Mouse (Mus musculus) megakaryocyte progenitor cell, adult 5-6 weeks (primary cell): Measurements from ENCODE around the gene Smyd4. TPM values are rescaled to one million over a fixed set of nuclear protein-coding genes. Genes with fewer than 3 reads are reported as not detected.

Experiments used
- ATAC-seq: replicated peaks from 2 replicates; pipeline ENCODE4 v1.8.0; 2016; ENCODE audit warnings: mild to moderate bottlenecking, moderate TSS enrichment, inconsistent platforms; ENCODE audit not compliant: poor library complexity
- total RNA-seq, 2 experiments: library from RNA; stranded (forward) in 1 of 2; stranded (reverse) in 1 of 2; fragments of 157-497, 149-512 nt in 1 of 2; fragments of 200-1000 nt in 1 of 2; gene quantifications; 2 replicates each; pipeline versions ENCODE4 v1.2.3 to v1.2.4; 2015 to 2017

Gene Smyd4
- total RNA-seq, 2 experiments from 2014 or later, result 5.1 to 21.9 TPM

DNA sequence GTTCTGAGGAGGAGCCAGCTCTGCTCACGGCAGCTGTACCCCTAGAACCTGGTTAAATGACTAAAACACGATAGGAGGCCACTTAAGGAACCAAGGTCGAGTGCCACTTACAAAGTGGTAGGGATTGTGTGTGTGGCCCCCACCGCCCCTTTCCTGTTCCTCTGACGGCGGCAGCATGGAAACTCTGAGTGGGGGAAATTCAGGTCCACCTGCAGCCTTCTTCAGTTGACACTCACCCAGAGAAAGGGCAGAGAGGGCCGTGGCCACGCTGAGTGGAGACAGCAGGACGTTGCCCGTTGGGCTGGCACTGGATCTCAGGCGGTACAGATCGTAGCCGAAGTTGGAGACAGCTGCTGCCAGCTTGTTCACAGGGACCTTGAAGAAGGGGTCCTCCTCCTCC, 67.8 kb downstream of the Smyd4 start:
- ATAC-seq, result no peak

DNA sequence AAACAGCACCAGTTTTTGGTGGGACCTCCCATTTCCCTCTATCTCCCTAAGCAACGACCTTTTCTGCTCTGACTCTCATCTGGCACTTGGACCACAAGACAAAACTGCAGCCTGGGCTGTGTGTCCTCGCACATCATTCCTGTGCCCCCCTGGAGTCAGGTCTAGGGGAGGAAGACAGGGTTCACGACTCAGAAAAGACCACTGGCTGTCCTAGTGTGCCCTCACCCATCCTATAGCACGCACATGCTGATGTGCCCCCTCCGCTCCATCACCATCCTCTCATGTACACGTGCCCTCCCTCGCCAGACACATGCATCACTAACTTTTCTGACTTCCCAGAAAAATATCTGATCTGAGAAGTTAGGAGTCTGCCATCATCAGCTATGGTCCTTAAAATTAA, 71.8 kb downstream of the Smyd4 start:
- no peak for ATAC-seq

DNA sequence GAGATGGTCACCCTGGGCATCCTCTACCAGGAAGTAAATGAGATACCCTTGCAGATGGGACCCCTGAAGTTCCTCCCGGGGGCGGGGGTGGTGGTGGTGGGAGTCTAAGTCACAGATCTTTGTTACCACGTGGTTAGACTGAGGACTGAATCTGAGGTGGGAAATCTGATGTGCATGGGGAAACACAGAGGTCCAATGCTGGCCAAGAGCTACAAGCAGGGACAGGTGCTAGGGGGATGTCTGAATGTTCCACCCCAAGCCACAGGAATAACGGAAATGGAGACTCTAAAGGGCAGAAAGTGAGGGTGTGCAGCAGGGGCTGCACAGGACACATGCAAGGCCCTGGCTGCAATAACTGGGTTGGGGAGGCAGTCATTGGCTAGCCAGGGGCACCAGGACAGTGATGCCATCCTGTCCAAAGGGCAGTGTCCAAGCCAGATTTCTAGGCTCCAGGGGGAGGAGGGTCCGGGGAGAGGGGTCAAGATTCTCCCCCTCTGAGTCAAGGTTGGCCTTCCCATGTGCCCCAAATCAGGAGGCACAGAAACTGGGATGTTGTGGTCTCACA, 72.7 kb downstream of the Smyd4 start:
- no peak for ATAC-seq

DNA sequence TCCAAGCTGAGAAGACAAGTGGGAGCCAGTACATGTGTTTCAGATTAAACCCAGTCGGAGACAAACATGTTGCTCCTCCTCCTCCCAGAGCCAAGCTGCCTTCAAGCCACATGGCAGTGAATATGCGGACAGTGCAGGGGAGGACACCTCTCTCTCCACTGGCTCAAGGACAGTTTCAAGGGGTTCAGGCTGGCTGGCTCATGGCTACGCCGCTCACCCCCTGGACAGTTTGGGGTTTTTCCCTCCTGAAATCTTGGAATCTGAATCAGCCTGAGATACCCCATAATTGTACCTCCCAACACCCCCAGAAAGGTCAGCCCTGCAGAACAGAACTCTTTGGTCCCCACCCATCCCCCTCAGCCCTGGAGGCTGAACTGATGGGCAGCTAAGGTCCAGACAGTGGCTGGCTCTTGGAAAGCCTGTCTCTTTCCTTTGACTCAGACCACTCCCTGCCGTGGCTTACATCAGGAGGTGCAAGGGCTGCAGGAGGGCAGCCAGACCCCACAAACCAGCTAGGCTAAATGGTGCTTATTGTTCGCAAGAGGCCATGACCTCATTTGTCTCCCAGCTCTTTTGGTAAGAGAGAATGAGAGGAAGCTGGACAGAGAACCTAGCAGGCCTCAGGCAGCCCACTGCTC, 73.3 kb downstream of the Smyd4 start:
- ATAC-seq, result no peak

DNA sequence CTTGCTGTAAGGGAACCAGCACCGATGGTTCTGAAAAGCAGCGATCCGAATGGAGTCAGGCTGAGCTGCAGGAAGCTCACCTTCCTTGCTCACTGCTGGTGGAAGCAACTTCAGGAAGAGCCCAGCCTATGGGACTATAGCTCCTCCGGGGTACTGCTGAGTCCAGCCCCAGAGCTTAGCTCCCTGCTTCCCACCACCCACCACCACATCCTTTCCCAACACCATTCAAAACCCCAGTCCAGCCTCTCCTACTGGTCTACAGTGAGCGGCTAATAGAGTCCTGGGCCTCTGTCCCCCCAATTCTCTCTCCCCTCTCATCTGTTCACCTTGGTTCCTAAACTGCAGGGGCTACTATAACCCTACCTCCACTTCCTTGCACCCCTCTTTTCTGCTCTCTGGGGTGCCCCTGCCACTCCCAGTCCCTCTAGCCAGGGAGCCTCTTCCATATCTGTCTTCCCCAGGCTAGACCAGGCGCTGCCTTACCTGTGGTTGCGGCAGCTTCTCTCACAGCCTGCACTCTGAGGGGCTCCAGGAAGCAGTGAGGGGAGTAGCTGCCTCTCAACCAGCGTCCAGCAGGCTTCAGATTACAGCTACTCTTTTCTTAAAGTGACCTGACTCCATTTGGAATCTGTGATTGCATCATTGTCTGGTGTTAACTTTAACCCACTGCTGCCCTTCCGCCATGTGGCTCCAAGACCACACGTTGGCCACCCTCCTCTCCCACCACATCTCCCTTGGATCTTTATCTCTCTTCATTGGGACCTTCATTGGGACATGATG, 74.0 kb downstream of the Smyd4 start, which contains the start of gene Serpinf1:
Gene Serpinf1, minus strand, starts transcription at position 689 of the 780 bp plus-strand sequence.
- ATAC-seq, result peak; percentile 34; the same call in 1 of the 2 replicates

DNA sequence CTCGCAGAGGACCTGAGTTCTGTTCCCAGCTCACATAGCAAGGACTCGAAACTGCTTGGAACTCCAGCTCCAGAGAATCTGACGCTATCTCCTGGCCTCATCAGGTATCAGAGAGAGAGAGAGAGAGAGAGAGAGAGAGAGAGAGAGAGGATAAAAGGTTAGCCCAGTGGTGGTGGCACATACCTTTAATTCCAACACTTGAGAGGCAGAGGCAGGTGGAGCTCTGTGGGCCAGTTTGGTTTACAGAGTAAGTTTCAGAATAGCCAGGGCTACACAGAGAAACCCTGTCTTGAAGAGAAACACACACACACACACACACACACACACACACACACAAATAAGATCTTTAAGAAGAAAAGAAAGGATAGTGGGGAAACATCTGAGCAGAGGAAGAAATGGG, 74.9 kb downstream of the Smyd4 start:
- no peak for ATAC-seq

DNA sequence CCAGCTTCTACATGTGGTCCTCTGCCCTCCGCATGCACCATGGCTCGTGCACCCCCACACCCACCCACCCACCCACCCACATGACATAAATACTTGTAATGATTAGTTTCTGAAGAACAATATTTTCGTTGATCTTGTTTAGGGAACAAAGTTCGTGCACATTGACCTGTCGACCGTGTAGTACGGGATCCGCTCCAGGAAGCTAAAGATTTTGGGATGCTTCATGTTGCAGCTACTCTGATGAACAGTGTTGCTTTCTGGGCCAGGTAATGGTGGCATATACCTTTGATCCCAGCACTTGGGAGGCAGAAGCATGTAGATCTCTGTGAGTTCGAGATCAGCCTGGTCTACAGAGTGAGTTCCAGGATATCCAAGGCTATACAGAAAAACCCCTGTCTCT, 75.8 kb downstream of the Smyd4 start:
- no peak for ATAC-seq

DNA sequence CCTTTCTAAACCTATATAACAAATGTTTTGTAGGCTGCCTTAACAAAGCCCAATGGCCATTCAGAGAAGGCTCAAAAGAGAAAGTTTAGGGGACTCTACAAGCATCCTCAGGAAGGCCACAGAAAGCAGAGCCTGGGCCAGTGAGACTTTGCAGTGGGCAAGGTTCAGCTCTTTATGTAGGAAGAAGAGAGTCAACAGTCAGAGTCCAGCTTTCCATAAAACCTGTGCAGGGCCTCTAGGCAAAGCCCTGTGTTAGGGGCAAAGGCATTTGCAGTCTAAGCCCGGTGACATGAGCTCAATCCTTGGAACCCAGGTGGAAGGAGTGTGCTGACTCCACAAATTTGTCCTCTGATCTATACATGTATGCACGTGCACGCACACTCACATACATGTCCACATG, 76.2 kb downstream of the Smyd4 start:
- no peak for ATAC-seq

DNA sequence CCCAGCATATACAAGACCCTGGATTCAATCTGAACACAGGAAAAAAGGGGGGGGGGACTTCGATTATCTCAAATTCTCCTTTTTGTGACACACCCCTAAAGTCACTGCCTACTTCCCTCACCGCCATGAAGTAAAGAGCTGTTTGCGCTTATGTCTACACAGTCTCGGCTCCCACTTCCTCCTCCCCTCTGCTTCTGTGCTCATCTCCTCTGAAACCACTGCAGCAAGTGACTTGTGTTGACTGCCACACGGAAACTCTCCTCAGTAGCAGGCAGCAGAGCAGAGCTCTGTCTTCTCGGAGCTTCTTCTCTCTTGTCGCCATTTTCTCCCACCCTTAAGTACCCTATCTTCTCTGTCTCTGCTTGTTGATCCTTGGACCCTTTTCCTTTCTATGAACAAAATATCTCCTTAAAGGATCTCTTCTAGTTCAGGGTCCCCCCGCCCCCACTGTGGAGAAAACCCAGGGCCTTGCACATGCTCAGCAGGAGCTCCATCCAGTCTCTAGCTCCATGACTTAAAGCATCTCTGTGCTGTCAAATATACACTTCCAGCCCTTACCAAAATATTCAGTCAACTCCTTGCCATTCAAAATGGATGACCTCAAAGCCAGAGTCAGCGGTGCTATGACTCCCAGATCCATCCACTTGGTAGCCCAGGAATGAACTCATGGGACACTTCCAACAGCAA, 80.9 kb downstream of the Smyd4 start:
- ATAC-seq, result peak; percentile 97

DNA sequence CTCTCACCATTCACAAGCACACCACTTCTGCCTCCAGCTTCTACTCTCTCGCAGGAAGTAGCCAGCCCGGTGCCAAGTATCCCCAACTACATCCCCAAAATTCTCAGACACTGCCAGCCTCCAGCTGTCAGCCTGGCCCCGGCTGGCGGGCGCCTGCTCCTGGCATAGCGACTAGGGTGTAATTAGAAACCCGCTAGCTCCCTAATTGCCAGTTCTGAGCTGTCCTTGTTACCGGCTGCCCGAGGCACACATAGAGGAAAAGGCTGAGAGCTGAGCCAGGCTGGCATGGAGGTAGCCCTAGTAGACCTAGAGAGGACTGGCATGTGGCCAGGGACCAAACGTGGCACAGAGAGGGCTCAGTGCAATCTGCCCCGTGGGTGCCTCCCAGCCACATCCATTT, 83.1 kb downstream of the Smyd4 start:
- no peak for ATAC-seq

DNA sequence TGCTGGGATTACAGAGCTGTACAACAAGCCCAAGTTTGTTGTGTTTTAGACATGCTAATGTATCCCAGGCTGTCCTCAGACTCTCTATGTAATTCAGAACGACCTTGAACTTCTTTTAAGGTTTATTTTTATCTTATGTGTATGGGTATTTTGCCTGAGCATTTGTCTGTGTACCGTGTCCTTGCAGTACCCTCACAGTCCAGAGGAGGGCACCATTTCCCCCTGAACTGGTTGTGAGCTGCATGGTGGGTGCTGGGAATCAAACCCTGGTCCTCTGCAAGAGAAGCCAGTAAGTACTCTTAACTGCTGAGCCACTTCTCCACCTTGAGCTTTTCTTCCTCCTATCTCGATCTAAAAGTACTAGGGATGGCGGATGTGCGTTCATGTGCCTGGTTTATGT, 85.9 kb downstream of the Smyd4 start:
- no peak for ATAC-seq

DNA sequence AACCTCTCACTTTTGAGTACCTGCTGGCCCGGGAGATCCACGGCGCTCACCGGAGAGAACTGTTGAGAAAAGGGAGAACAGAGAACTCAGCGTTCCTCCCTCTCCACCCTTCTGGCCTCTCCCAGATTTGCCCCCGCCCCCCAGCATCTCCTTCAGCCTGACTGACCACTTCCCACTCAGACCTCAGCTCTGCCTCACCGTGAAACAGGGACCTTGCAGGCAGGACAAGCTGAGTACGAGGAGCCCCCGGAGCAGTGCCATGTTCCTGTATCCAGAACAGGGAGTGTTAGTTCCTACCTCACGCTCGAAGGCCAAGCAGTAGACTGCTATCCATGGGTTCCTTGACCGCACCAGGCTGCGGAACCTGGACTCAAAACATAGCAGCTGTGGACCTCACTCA, 90.0 kb downstream of the Smyd4 start:
- no peak for ATAC-seq

DNA sequence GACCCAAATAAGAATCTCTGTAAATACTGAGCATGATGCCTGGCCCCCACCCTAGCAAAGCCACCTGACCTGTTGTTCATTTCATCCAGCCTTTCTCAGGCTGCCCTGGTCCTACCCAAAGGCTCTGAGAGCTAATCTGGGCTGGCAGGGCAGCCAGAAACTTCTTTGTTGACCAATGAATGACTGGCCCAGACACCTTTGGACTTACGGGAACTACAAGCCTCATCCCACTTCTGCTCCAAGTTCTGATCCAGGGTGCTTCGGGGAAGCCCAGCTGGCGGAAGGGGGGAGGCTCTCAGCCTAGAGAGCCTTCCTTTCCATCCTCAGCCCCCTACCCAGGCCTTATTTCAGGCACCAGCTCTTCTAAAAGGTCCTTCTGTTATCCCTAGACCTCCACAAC, 90.6 kb downstream of the Smyd4 start:
- ATAC-seq, result no peak

DNA sequence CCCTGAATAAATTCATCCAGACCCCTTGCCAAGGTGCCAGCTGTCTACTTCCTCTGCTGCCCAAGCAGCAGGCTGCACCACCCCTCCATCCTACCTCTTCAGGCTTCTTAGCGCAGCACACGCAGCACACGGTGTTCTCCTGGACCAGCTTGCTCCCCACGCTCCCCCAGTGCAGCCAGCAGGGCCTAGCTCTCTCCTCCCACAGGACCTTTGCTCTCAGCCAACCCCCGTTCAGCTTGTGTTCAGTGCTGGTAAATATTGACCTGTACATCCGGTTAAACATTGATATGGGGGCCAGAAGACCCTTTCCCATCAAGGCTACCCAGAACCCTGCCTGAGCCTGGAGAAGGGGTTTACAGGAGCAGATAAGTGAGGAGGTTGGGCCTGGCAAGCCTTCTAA, 91.1 kb downstream of the Smyd4 start, which contains the start of gene Serpinf2:
Gene Serpinf2, minus strand, starts transcription at position 229 of the 400 bp plus-strand sequence.
- ATAC-seq, result no peak

DNA sequence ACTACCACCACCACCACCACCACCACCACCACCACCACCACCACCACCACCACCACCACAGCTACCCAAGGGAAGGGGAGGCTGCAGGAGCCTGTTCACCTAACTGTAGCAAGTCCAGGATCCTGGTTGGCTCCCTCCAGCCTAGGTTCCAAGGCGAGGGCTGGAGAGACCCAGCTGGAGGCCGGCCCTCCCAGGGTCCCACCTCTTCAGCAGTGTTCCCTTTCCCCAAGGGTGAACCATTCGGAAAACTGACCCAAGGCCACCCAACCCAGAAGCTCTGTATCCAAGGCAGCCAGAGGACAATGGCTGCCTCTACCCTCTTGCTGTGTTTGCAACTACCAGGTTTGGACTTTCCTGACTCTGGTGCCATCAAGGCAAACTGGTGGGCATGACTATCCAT, 91.7 kb downstream of the Smyd4 start:
- ATAC-seq, result no peak

DNA sequence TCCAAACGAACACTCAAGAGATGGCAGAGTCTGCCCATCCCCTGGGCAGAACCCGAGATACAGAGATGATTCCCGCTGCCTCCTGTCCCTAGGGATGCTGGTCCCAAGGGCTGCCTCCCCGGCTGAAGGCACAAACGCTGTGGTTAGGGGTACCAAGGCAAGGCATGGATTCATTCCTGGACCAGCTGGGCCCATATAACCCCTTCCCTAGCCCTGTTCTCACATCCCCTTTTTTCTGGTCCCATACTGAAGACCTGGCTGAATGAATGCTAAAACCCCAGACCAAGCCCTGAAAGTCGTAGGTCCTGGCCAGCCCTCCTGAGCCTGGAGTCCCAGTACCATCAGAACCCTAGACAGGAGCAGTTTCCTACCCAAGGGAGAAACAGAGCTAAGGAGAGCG, 92.8 kb downstream of the Smyd4 start:
- no peak for ATAC-seq

DNA sequence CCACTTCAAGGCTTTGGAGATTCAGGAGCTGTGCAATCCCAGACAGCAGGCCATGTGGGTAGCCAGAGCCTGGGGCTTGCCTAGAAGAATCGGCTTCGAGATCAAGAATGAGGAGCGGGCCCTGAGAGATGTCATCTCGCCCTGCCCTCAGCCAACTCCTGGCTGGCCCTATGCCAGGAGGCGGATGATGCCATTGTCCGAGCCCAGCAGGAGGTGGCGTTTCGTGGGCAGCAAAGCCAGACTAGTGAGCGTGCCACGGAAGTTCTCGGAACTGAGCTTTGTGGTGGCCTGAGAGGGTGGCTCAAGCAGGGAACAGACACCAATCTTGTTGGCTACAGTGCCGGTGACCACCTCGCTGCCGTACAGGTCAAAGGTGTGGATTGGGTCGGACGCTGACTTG, 93.4 kb downstream of the Smyd4 start:
- ATAC-seq, result no peak

DNA sequence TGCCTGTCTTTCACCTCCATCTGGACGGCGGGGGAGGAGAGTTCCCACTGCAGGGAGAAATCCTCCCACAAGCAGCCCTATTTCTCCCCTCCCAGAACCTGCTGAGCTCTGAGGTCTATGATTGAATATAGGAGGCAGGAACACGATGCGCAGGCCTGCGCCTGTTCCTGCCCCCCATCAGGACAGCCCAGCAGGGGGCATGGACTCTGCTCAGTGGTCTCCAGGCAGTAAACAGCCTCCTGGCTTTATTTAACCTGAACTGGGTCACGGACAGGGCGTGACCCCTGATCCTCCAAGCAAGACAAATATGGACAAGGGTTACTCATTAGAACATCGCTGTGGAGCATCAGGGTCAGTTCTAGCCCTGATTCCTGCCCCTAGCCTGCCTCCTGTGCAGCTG, 95.5 kb downstream of the Smyd4 start:
- ATAC-seq, result no peak

DNA sequence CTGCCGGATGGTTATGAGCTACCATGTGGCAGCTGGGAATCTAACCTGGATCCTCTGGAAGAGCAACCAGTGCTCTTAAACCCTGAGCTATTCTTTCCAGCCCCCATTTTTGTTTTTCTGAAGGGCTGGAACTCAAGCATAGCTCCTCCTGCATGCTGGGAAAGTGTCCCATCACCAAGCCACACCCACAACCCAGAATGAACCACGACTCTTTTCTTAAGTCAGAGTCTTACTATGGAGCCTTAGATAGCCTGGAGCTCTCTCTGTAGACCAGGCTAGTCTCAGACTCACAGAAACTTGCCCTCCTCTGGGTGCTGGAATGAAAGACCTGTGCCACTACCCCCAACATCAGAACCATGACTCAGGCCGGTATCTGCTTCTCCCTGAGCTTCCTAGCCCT, 100.3 kb downstream of the Smyd4 start:
- ATAC-seq, result no peak

DNA sequence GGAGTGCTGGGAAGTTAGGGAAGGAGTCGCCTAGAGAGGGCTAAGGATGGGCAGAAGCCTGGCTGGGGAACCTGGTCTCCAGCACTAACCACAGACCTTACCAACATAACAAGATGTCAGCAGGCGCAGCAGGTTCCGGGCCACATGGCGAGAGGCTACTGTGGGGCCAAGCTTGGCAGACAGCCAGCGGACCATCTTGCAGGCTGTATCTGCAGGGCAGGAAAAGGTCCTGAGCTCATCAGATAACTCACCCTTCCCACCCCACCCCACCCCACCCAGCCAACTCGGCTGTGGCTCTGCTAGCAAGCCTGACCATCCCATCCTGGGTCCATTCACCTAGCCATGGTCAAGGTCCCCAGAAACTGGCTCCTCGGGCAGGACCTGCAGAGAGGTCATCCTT, 101.5 kb downstream of the Smyd4 start:
- ATAC-seq, result peak; percentile 27

DNA sequence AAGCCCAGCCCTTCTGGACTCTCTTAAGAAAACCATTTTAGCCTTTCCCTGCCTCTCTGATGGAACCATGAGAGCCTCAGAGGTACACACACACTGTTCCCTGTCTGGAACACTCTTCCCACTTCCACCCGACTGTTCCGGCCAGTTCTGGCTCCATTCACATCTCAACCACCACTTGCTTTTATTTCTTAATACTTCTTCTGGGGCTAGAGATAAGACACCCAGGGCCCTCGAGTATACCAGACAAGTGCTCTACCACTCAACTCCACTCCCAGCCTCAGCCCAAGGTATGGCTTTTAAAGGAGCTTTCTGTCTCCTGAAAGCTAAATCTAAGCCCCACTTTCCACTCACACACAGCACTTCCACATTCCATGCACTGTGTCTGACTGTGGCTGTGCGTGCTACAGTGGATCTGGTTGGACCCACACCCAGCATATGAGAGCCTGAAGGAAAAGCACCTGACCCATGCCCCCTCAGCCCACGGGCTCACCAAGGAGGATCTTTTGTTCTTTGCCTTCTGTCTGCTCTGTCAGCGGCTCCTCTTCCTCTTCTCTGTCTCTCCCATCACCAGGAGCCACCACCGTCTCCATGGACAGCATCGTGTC, 102.2 kb downstream of the Smyd4 start:
- ATAC-seq, result peak; percentile 46
